Comparison of ENCODE assay signal across 9 mouse cellular contexts in genomic region chr7:46096136-46096535, GRCm38 (mm10). TPM values are rescaled to one million over a fixed set of nuclear protein-coding genes. Genes with fewer than 3 reads are reported as not detected.
DNase-seq lines count a peak whose midpoint lies in the region; ATAC-seq and TF ChIP-seq lines count a peak whose summit lies in the region.
"Had no signal": no experiment of that assay in that cellular context is flagged by ENCODE, and none has a peak within 500 bp of the region (broad histone marks: within the 10 kb centered on the region; RNA-seq: fewer than 3 reads in every experiment).

No protein-coding gene starts in this region.

- H3K27me3 ChIP-seq in kidney, embryonic 16.5 days (ENCODE audit: insufficient read depth, low read length), result peaks cover 20% of the 10 kb centered on the region; the same call in 1 of the 2 replicates
- peaks cover 92% of the 10 kb centered on the region for H3K27me3 ChIP-seq in forebrain, embryonic 10.5 days (ENCODE audit: poor library complexity, severe bottlenecking)
- H3K27me3 ChIP-seq in heart, embryonic 16.5 days (ENCODE audit: control insufficient read depth, insufficient read depth, low read length), result no peaks in the 10 kb centered on the region

- H3K9me3 ChIP-seq in kidney, embryonic 16.5 days (ENCODE audit: low read length), result 0 out of 2 replicates have a peak, but pooled peaks cover 4% of the 10 kb centered on the region
- H3K9me3 ChIP-seq in forebrain, embryonic 10.5 days, result no peaks in the 10 kb centered on the region
- no peaks in the 10 kb centered on the region for H3K9me3 ChIP-seq in heart, embryonic 16.5 days (replicated peaks; ENCODE audit: control insufficient read depth, low read length)

- no peak overlapping the region for H3K4me3 ChIP-seq in kidney, embryonic 16.5 days (ENCODE audit: low read length)
- no peak overlapping the region for H3K4me3 ChIP-seq in forebrain, embryonic 10.5 days
- peak overlapping the region; percentile 52 for H3K4me3 ChIP-seq in heart, embryonic 16.5 days (ENCODE audit: low read length)
- peak overlapping the region; percentile 46; the same call in 1 of the 2 replicates for H3K4me3 ChIP-seq in layer of hippocampus, adult 2 months
- H3K4me3 ChIP-seq: megakaryocyte, embryonic 14.5 days had no signal

- no peak overlapping the region for H3K27ac ChIP-seq in kidney, embryonic 16.5 days (ENCODE audit: low read length)
- H3K27ac ChIP-seq in forebrain, embryonic 10.5 days, result no peak overlapping the region
- H3K27ac ChIP-seq in heart, embryonic 16.5 days (ENCODE audit: low read length), result peak overlapping the region; percentile 99; the same call in 1 of the 2 replicates
- H3K27ac ChIP-seq in layer of hippocampus, adult 2 months, result peak overlapping the region; percentile 39; the same call in 1 of the 2 replicates

- DNase-seq in kidney, adult 11 months, result peak; percentile 25
- peak; percentile 37 for DNase-seq in c-Kit-negative CD71-positive TER-119-positive erythroid progenitor cells, embryonic 14.5 days (ENCODE audit: low read depth, low spot score)
- DNase-seq in forebrain, embryonic 10.5 days (ENCODE audit: extremely low spot score, low spot score), result peak; percentile 70
- DNase-seq in layer of hippocampus, adult 2 months (ENCODE audit: low spot score in 2 of 2), result peak in 1 of 2 experiments; percentile 75
- DNase-seq in right cerebral cortex, postnatal 25 days, result peak; percentile 69

- no peak overlapping the region for H3K4me2 ChIP-seq in kidney, embryonic 16.5 days (replicated peaks; ENCODE audit: low read depth, low read length)
- H3K4me2 ChIP-seq in heart, embryonic 16.5 days (ENCODE audit: low read depth, low read length), result peak overlapping the region; percentile 71

- no peak overlapping the region for H3K9ac ChIP-seq in kidney, embryonic 16.5 days (replicated peaks; ENCODE audit: low read length)
- H3K9ac ChIP-seq in heart, embryonic 16.5 days (ENCODE audit: low read length), result peak overlapping the region; percentile 51; the same call in 1 of the 2 replicates

- H3K4me1 ChIP-seq in kidney, embryonic 16.5 days (ENCODE audit: insufficient read depth, low read length), result peaks cover 4% of the 10 kb centered on the region; the same call in 1 of the 2 replicates
- peaks cover 24% of the 10 kb centered on the region for H3K4me1 ChIP-seq in forebrain, embryonic 10.5 days
- H3K4me1 ChIP-seq in heart, embryonic 16.5 days (ENCODE audit: control insufficient read depth, insufficient read depth, low read length), result peaks cover 10% of the 10 kb centered on the region

- no peak for ATAC-seq in kidney, embryonic 16.5 days (ENCODE audit: low FRiP score, low TSS enrichment)
- ATAC-seq in heart, embryonic 16.5 days (replicated peaks; ENCODE audit: extremely low read depth, insufficient read depth, low FRiP score), result peak; percentile 34
- peak; percentile 89 for ATAC-seq in megakaryocyte progenitor cell, adult 5-6 weeks (replicated peaks; ENCODE audit: poor library complexity)

- WGBS in kidney, embryonic 16.5 days, result 2% methylated on average over 4 of the region's 4 CpGs
- WGBS in forebrain, embryonic 10.5 days, result 5% methylated on average over 4 of the region's 4 CpGs
- WGBS in heart, embryonic 16.5 days, result 7% methylated on average over 4 of the region's 4 CpGs

- TF ChIP-seq CTCF in layer of hippocampus, adult 2 months (conservative IDR thresholded peaks at IDR 0.05), result peak; percentile 98

- no peaks in the 10 kb centered on the region for H3K36me3 ChIP-seq in kidney, embryonic 16.5 days (ENCODE audit: insufficient read depth, low read length)
- no peaks in the 10 kb centered on the region for H3K36me3 ChIP-seq in forebrain, embryonic 10.5 days (replicated peaks)
- H3K36me3 ChIP-seq in heart, embryonic 16.5 days (ENCODE audit: control insufficient read depth, insufficient read depth), result no peaks in the 10 kb centered on the region

RNA-seq across cellular contexts. Expression of gene Kcnj11, which starts 4.4 kb away (rescaled TPM):
- 0.14 and 0.28 TPM in 2 replicates for polyA plus RNA-seq in kidney, embryonic 16.5 days (2015; fragmentation: Nextera tagmentation; extraction: Ambion mirVana)
- 0.12 and 0.54 TPM in 2 replicates for polyA plus RNA-seq in forebrain, embryonic 10.5 days (2016; fragmentation: Nextera tagmentation; extraction: Ambion mirVana)
- polyA plus RNA-seq in heart, embryonic 16.5 days (2015; fragmentation: Nextera tagmentation; extraction: Ambion mirVana), result 10.4 and 10.5 TPM in 2 replicates
- 10 to 100 TPM; 34.2 to 37.4 TPM for total RNA-seq in layer of hippocampus, adult 2 months (2021)
- not detected in 2 replicates for total RNA-seq in megakaryocyte progenitor cell, adult 5-6 weeks (2015)
- not detected in 2 replicates for total RNA-seq in megakaryocyte progenitor cell, adult 5-6 weeks (2017)

Comparison
In these comparisons a context has a peak if more than half of its experiments do, and no peak if none do; other contexts are left out.
1. H3K27ac ChIP-seq: peak in heart, embryonic 16.5 days (single experiment) and layer of hippocampus, adult 2 months (single experiment); none in kidney, embryonic 16.5 days (single experiment) and forebrain, embryonic 10.5 days (single experiment).
2. H3K4me3 ChIP-seq: peak in heart, embryonic 16.5 days (single experiment) and layer of hippocampus, adult 2 months (single experiment); none in kidney, embryonic 16.5 days (single experiment) and forebrain, embryonic 10.5 days (single experiment).